Mouse (Mus musculus) spleen, postnatal 14 days (tissue): ENCODE data around the gene Raly.

ENCODE experiments used
- DNase-seq, 2 experiments: peaks; one replicate each; pipeline ENCODE4 v3.0.0; 2021 to 2022; ENCODE audit warnings: low spot score in 2 of 2

Raly gene

GRCm38 (mm10) chr2:154782856-154783650 lies 7.8 kb upstream of the Raly start:
- no peak for DNase-seq

GRCm38 (mm10) chr2:154785284-154785683 lies 5.6 kb upstream of the Raly start:
- no peak for DNase-seq

- DNase-seq = peak; percentile 32 to 43
Observed at GRCm38 (mm10) chr2:154786187-154786586, 4.7 kb upstream of the Raly start.

- no peak for DNase-seq
Observed at GRCm38 (mm10) chr2:154786776-154787175, 4.1 kb upstream of the Raly start.

GRCm38 (mm10) chr2:154789381-154789780 lies 1.5 kb upstream of the Raly start:
- DNase-seq = no peak

GRCm38 (mm10) chr2:154789977-154790655 lies 780 bp upstream of the Raly start:
- no peak for DNase-seq

GRCm38 (mm10) chr2:154791661-154792642 lies 1.1 kb downstream of the Raly start:
- DNase-seq = peak; percentile 62 to 71

- no peak for DNase-seq
Observed at GRCm38 (mm10) chr2:154803372-154803771, 12.5 kb downstream of the Raly start.

- no peak for DNase-seq
Observed at GRCm38 (mm10) chr2:154803845-154804244, 12.9 kb downstream of the Raly start.

- no peak for DNase-seq
Observed at GRCm38 (mm10) chr2:154807689-154808088, 16.8 kb downstream of the Raly start.

GRCm38 (mm10) chr2:154809107-154809762 lies 18.3 kb downstream of the Raly start:
- no peak for DNase-seq

- no peak for DNase-seq
Observed at GRCm38 (mm10) chr2:154810821-154811220, 19.9 kb downstream of the Raly start.

- DNase-seq = no peak
Observed at GRCm38 (mm10) chr2:154813426-154813825, 22.5 kb downstream of the Raly start.

GRCm38 (mm10) chr2:154817089-154817488 lies 26.2 kb downstream of the Raly start:
- DNase-seq = no peak

GRCm38 (mm10) chr2:154817788-154818187 lies 26.9 kb downstream of the Raly start:
- peak in 1 of 2 experiments; percentile 13 for DNase-seq

GRCm38 (mm10) chr2:154818599-154818998 lies 27.7 kb downstream of the Raly start:
- no peak for DNase-seq

GRCm38 (mm10) chr2:154820346-154820745 lies 29.4 kb downstream of the Raly start:
- DNase-seq = no peak

- DNase-seq = no peak
Observed at GRCm38 (mm10) chr2:154826054-154826538, 35.2 kb downstream of the Raly start.

- no peak for DNase-seq
Observed at GRCm38 (mm10) chr2:154827521-154827920, 36.6 kb downstream of the Raly start.

GRCm38 (mm10) chr2:154832471-154832870 lies 41.6 kb downstream of the Raly start:
- no peak for DNase-seq
